In the genomic region with DNA sequence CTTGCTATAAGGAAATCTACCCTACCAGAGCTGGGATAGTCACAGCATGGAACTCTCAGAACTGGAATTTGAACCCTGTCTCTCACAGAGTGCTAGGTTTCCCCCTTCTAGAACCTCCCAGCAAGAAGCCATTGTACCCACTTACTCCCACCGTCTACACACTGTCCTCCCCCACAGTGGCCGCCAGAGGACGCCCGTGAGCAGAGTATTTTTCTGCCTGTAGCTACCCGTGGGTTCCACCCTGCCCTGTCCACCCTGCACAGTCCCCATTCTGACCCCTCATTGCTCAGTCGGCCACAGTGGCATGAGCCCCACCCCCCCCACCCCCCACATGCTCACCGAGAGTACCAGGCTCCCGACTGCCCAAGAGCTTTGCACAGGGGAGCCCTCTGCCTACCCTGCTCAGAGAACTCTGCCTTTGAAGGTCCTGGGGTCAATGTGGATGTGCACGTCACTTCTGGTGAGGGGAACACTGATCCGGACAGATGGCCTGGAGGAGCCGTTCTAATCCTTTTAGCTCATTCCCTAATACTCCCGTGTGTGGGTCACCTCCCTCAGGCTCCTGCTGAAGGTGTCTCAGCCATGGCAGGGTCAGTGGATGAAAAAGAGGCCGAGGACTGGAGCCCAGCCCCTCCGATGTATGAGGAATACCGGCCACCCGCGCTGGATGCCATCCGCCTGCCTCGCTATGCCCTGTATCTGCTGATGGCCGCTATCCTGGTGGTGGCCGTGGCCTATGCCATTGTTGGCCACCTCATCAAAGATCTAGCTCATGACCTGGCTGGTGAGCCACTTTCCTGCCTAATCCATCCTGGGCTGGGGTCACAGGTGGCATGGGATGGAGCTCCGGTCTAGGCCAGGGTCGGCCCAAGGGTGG, we compare ENCODE assay signal across 8 mouse cellular contexts. TPM values are rescaled to one million over a fixed set of nuclear protein-coding genes. Genes with fewer than 3 reads are reported as not detected.
A peak's percentile ranks its signal among the peaks of the same experiment; 100 is the strongest.
DNase-seq lines count a peak whose midpoint lies in the region; ATAC-seq and TF ChIP-seq lines count a peak whose summit lies in the region.

No protein-coding gene starts in this region.

- no peak overlapping the region for H3K9ac ChIP-seq in forebrain, embryonic 15.5 days (replicated peaks)
- no peak overlapping the region for H3K9ac ChIP-seq in hindbrain, embryonic 11.5 days (ENCODE audit: low read depth, low read length)

- peaks cover 22% of the 10 kb centered on the region for H3K36me3 ChIP-seq in forebrain, embryonic 15.5 days
- H3K36me3 ChIP-seq in hindbrain, embryonic 11.5 days (ENCODE audit: control insufficient read depth, insufficient read depth, low read length), result peaks cover 4% of the 10 kb centered on the region; the same call in 1 of the 2 replicates
- peaks cover 22% of the 10 kb centered on the region; the same call in 1 of the 2 replicates for H3K36me3 ChIP-seq in macrophage (ENCODE audit: inconsistent target)

- peaks cover 25% of the 10 kb centered on the region for H3K79me2 ChIP-seq in macrophage (ENCODE audit: inconsistent target)

- no peak overlapping the region for H3K4me2 ChIP-seq in forebrain, embryonic 15.5 days (replicated peaks)
- no peak overlapping the region for H3K4me2 ChIP-seq in hindbrain, embryonic 11.5 days (replicated peaks; ENCODE audit: low read depth, low read length)

- no peak for ATAC-seq in cerebellum, adult (ENCODE audit: insufficient number of reproducible peaks, low FRiP score, low TSS enrichment)
- peak; percentile 53; the same call in 1 of the 2 replicates for ATAC-seq in forebrain, embryonic 15.5 days (replicated peaks)
- ATAC-seq in hindbrain, embryonic 11.5 days (ENCODE audit: low FRiP score), result peak; percentile 31; the same call in 1 of the 2 replicates

- DNase-seq in cerebellum, adult 11 months, result peak; percentile 74
- peak; percentile 54 for DNase-seq in c-Kit-positive CD71-positive TER-119-positive erythroid progenitor cells, embryonic 14.5 days (ENCODE audit: low spot score)
- DNase-seq in hindbrain, embryonic 11.5 days (ENCODE audit: low spot score), result peak; percentile 81
- DNase-seq in left cerebral cortex, adult 2 months (ENCODE audit: extremely low spot score in 1 of 2, low spot score in 2 of 2), result peak; percentile 70 to 79
- DNase-seq in right cerebral cortex, postnatal 4 days, result peak; percentile 84

- intact Hi-C loops in left cerebral cortex, adult 2 months (cut with DNase I), result loop anchor here (1.0 kb wide), 1 partner anchor 60 kb away; no protein-coding TSS in a partner anchor

- no peaks in the 10 kb centered on the region for H3K9me3 ChIP-seq in forebrain, embryonic 15.5 days
- no peaks in the 10 kb centered on the region for H3K9me3 ChIP-seq in hindbrain, embryonic 11.5 days (ENCODE audit: control insufficient read depth, low read length)

- TF ChIP-seq CTCF in left cerebral cortex, adult 2 months (IDR thresholded peaks at IDR 0.05), result peak; percentile 94

- H3K27me3 ChIP-seq in forebrain, embryonic 15.5 days, result no peaks in the 10 kb centered on the region
- H3K27me3 ChIP-seq in hindbrain, embryonic 11.5 days (ENCODE audit: control insufficient read depth, insufficient read depth, low read length), result no peaks in the 10 kb centered on the region

- no peak overlapping the region for H3K4me3 ChIP-seq in forebrain, embryonic 15.5 days
- H3K4me3 ChIP-seq in hindbrain, embryonic 11.5 days (ENCODE audit: low read depth, low read length), result no peak overlapping the region
- no peak overlapping the region for H3K4me3 ChIP-seq in left cerebral cortex, adult 2 months
- H3K4me3 ChIP-seq in macrophage (ENCODE audit: inconsistent target), result no peak overlapping the region

- no peak overlapping the region for H3K27ac ChIP-seq in forebrain, embryonic 15.5 days (replicated peaks)
- no peak overlapping the region for H3K27ac ChIP-seq in hindbrain, embryonic 11.5 days (ENCODE audit: low read depth, low read length)
- no peak overlapping the region for H3K27ac ChIP-seq in left cerebral cortex, adult 2 months
- peak overlapping the region; percentile 41 for H3K27ac ChIP-seq in macrophage

- WGBS in forebrain, embryonic 15.5 days, result 63% methylated on average over 23 of the region's 23 CpGs
- WGBS in hindbrain, embryonic 11.5 days, result 62% methylated on average over 23 of the region's 23 CpGs
- 67% methylated on average over 22 of the region's 23 CpGs for WGBS in macrophage (ENCODE audit: missing documents)

- H3K4me1 ChIP-seq in forebrain, embryonic 15.5 days, result peaks cover 25% of the 10 kb centered on the region
- H3K4me1 ChIP-seq in hindbrain, embryonic 11.5 days (replicated peaks; ENCODE audit: control insufficient read depth, insufficient read depth, low read length), result peaks cover 7% of the 10 kb centered on the region; the same call in 1 of the 2 replicates

RNA-seq across cellular contexts. Expression of gene Gm48552, which starts 1.2 kb away (rescaled TPM):
- polyA plus RNA-seq in forebrain, embryonic 15.5 days (2015; fragmentation: Nextera tagmentation; extraction: Ambion mirVana), result 2.9 and 3.1 TPM in 2 replicates
- polyA plus RNA-seq in hindbrain, embryonic 11.5 days (2014; fragmentation: Nextera tagmentation; extraction: Ambion mirVana), result 0.49 and 1.0 TPM in 2 replicates
- 1 to 10 TPM; 5.1 to 7.1 TPM for total RNA-seq in left cerebral cortex, adult 2 months (2021)
- total RNA-seq in macrophage (2018; cell fraction: chromatin; rRNA removed), result 1 to 10 TPM in 17 of 26 experiments, not detected in 9; 1.1 to 5.7 (median 2.3) TPM
- 1 to 10 TPM in 1 of 26 experiments, under 1 TPM in 7, not detected in 18; 0.22 to 1.1 (median 0.36) TPM for total RNA-seq in macrophage (2018; cell fraction: cytosol; rRNA removed)
- 1 to 10 TPM in 9 of 26 experiments, under 1 TPM in 1, not detected in 16; 0.63 to 8.6 (median 2.8) TPM for total RNA-seq in macrophage (2018; cell fraction: nucleus; rRNA removed)
- polyA plus RNA-seq in macrophage (2018), result 0.57 TPM in 1 of 3 replicates, not detected in the others

RNA-seq across cellular contexts. Expression of gene Smim24, which starts 2.8 kb away (rescaled TPM):
- polyA plus RNA-seq in forebrain, embryonic 15.5 days (2015; fragmentation: Nextera tagmentation; extraction: Ambion mirVana), result 1.2 and 1.8 TPM in 2 replicates
- polyA plus RNA-seq in hindbrain, embryonic 11.5 days (2014; fragmentation: Nextera tagmentation; extraction: Ambion mirVana), result 2.7 and 4.1 TPM in 2 replicates
- 1 to 10 TPM; 1.3 to 1.4 TPM for total RNA-seq in left cerebral cortex, adult 2 months (2021)
- total RNA-seq in macrophage (2018; cell fraction: chromatin; rRNA removed), result 1 to 10 TPM in 19 of 26 experiments, under 1 TPM in 2, not detected in 5; 0.62 to 6.3 (median 2.6) TPM
- 10 to 100 TPM in 25 of 26 experiments, 1 to 10 TPM in 1; 9.7 to 17.7 (median 13.3) TPM for total RNA-seq in macrophage (2018; cell fraction: cytosol; rRNA removed)
- 10 to 100 TPM in 1 of 26 experiments, 1 to 10 TPM in 25; 1.4 to 11.8 (median 5.5) TPM for total RNA-seq in macrophage (2018; cell fraction: nucleus; rRNA removed)
- 9.6 to 21.8 TPM (median 14.6 TPM) in 3 replicates for polyA plus RNA-seq in macrophage (2018)

RNA-seq across cellular contexts. Expression of gene Gm48551, which starts 5.8 kb away (rescaled TPM):
- 5.4 and 6.6 TPM in 2 replicates for polyA plus RNA-seq in forebrain, embryonic 15.5 days (2015; fragmentation: Nextera tagmentation; extraction: Ambion mirVana)
- 2.2 and 3.2 TPM in 2 replicates for polyA plus RNA-seq in hindbrain, embryonic 11.5 days (2014; fragmentation: Nextera tagmentation; extraction: Ambion mirVana)
- total RNA-seq in left cerebral cortex, adult 2 months (2021), result 1 to 10 TPM; 2.0 to 3.4 TPM
- 1 to 10 TPM in 22 of 26 experiments, under 1 TPM in 3, not detected in 1; 0.38 to 4.3 (median 2.4) TPM for total RNA-seq in macrophage (2018; cell fraction: chromatin; rRNA removed)
- 1 to 10 TPM in 1 of 26 experiments, under 1 TPM in 25; 0.15 to 1.2 (median 0.53) TPM for total RNA-seq in macrophage (2018; cell fraction: cytosol; rRNA removed)
- 1 to 10 TPM in 25 of 26 experiments, under 1 TPM in 1; 0.81 to 7.0 (median 2.7) TPM for total RNA-seq in macrophage (2018; cell fraction: nucleus; rRNA removed)
- 0.07 to 1.0 TPM (median 0.46 TPM) in 3 replicates for polyA plus RNA-seq in macrophage (2018)

RNA-seq across cellular contexts. Expression of gene Dohh, which starts 5.8 kb away (rescaled TPM):
- 88.2 and 89.0 TPM in 2 replicates for polyA plus RNA-seq in forebrain, embryonic 15.5 days (2015; fragmentation: Nextera tagmentation; extraction: Ambion mirVana)
- 44.8 and 52.6 TPM in 2 replicates for polyA plus RNA-seq in hindbrain, embryonic 11.5 days (2014; fragmentation: Nextera tagmentation; extraction: Ambion mirVana)
- total RNA-seq in left cerebral cortex, adult 2 months (2021), result 10 to 100 TPM; 87.1 to 95.1 TPM
- total RNA-seq in macrophage (2018; cell fraction: chromatin; rRNA removed), result 10 to 100 TPM in 20 of 26 experiments, 1 to 10 TPM in 6; 5.0 to 26.5 (median 14.1) TPM
- 10 to 100 TPM; 21.6 to 41.1 (median 29.6) TPM for total RNA-seq in macrophage (2018; cell fraction: cytosol; rRNA removed)
- 10 to 100 TPM in 24 of 26 experiments, 1 to 10 TPM in 2; 9.0 to 30.8 (median 16.6) TPM for total RNA-seq in macrophage (2018; cell fraction: nucleus; rRNA removed)
- polyA plus RNA-seq in macrophage (2018), result 21.0 to 48.1 TPM (median 32.0 TPM) in 3 replicates

RNA-seq across cellular contexts. Expression of gene Fzr1, which starts 11.7 kb away (rescaled TPM):
- 133 and 135 TPM in 2 replicates for polyA plus RNA-seq in forebrain, embryonic 15.5 days (2015; fragmentation: Nextera tagmentation; extraction: Ambion mirVana)
- polyA plus RNA-seq in hindbrain, embryonic 11.5 days (2014; fragmentation: Nextera tagmentation; extraction: Ambion mirVana), result 83.0 and 92.1 TPM in 2 replicates
- total RNA-seq in left cerebral cortex, adult 2 months (2021), result 10 to 100 TPM; 69.1 to 70.6 TPM
- total RNA-seq in macrophage (2018; cell fraction: chromatin; rRNA removed), result 10 to 100 TPM; 37.1 to 93.5 (median 67.0) TPM
- total RNA-seq in macrophage (2018; cell fraction: cytosol; rRNA removed), result 10 to 100 TPM; 14.6 to 29.0 (median 20.0) TPM
- total RNA-seq in macrophage (2018; cell fraction: nucleus; rRNA removed), result 10 to 100 TPM; 20.2 to 46.0 (median 34.3) TPM
- 12.9 to 17.0 TPM (median 15.3 TPM) in 3 replicates for polyA plus RNA-seq in macrophage (2018)
